Mouse (Mus musculus): ENCODE measurements at regions not wholly inside any gene's neighbourhood (a gene's known extent, or its start where the extent isn't known, plus 50 kb on each side); places are given as distances from the start of the nearest gene placed in this dataset.

GRCm38 (mm10) chr15:62056889-62057288 is 1134.1 kb upstream of the A1bg start:
- Histone ChIP-seq H3K9ac (ENCODE audit: low read depth, low read length) (no peak overlapping the region), H3K27me3 (ENCODE audit: control insufficient read depth, insufficient read depth, low read depth, low read length) (no peaks in the 10 kb centered on the region), H3K36me3 (ENCODE audit: control insufficient read depth, insufficient read depth) (no peaks in the 10 kb centered on the region), H3K4me2 (ENCODE audit: low read depth, low read length) (no peak overlapping the region), H3K4me3 (ENCODE audit: low read depth, low read length) (no peak overlapping the region), H3K27ac (ENCODE audit: low read length) (no peak overlapping the region), H3K9me3 (replicated peaks; ENCODE audit: control insufficient read depth, low read length) (no peaks in the 10 kb centered on the region), H3K4me1 (ENCODE audit: control insufficient read depth, low read depth, low read length) (peaks cover 3% of the 10 kb centered on the region)
- 84% methylated on average over 11 of the region's 11 CpGs for WGBS (ENCODE audit: insufficient replicate concordance)
- ATAC-seq (ENCODE audit: low read depth) = no peak

GRCm38 (mm10) chr15:62056401-62056800 is 1133.6 kb upstream of the A1bg start:
- no peak overlapping the region for H3K4me2 ChIP-seq (ENCODE audit: low read depth, low read length)
- 49% methylated on average over 3 of the region's 3 CpGs for WGBS (ENCODE audit: insufficient replicate concordance)
- H3K36me3 ChIP-seq (ENCODE audit: control insufficient read depth, insufficient read depth) = no peaks in the 10 kb centered on the region
- H3K27ac ChIP-seq (ENCODE audit: low read length) = peak overlapping the region; percentile 32; the same call in 1 of the 2 replicates
- peaks cover 3% of the 10 kb centered on the region for H3K4me1 ChIP-seq (ENCODE audit: control insufficient read depth, low read depth, low read length)
- no peak overlapping the region for H3K4me3 ChIP-seq (ENCODE audit: low read depth, low read length)
- no peaks in the 10 kb centered on the region for H3K27me3 ChIP-seq (ENCODE audit: control insufficient read depth, insufficient read depth, low read depth, low read length)
- peak; percentile 59; the same call in 1 of the 2 replicates for ATAC-seq (ENCODE audit: low read depth)
- no peak overlapping the region for H3K9ac ChIP-seq (ENCODE audit: low read depth, low read length)
- no peaks in the 10 kb centered on the region for H3K9me3 ChIP-seq (replicated peaks; ENCODE audit: control insufficient read depth, low read length)

GRCm38 (mm10) chr15:62055011-62055410 is 1132.2 kb upstream of the A1bg start:
- H3K4me2 ChIP-seq (ENCODE audit: low read depth, low read length) = no peak overlapping the region
- ATAC-seq (ENCODE audit: low read depth) = no peak
- WGBS (ENCODE audit: insufficient replicate concordance) = 69% methylated on average over 2 of the region's 2 CpGs
- H3K27ac ChIP-seq (ENCODE audit: low read length) = no peak overlapping the region
- peaks cover 3% of the 10 kb centered on the region for H3K36me3 ChIP-seq (ENCODE audit: control insufficient read depth, insufficient read depth)
- H3K27me3 ChIP-seq (ENCODE audit: control insufficient read depth, insufficient read depth, low read depth, low read length) = no peaks in the 10 kb centered on the region
- H3K9me3 ChIP-seq (replicated peaks; ENCODE audit: control insufficient read depth, low read length) = no peaks in the 10 kb centered on the region
- H3K9ac ChIP-seq (ENCODE audit: low read depth, low read length) = no peak overlapping the region
- H3K4me3 ChIP-seq (ENCODE audit: low read depth, low read length) = no peak overlapping the region
- H3K4me1 ChIP-seq (ENCODE audit: control insufficient read depth, low read depth, low read length) = peaks cover 3% of the 10 kb centered on the region

GRCm38 (mm10) chr15:62053420-62054239 is 1130.8 kb upstream of the A1bg start:
- H3K4me1 ChIP-seq (ENCODE audit: control insufficient read depth, low read depth, low read length) = peaks cover 3% of the 10 kb centered on the region
- H3K4me2 ChIP-seq (ENCODE audit: low read depth, low read length) = no peak overlapping the region
- H3K27me3 ChIP-seq (ENCODE audit: control insufficient read depth, insufficient read depth, low read depth, low read length) = no peaks in the 10 kb centered on the region
- 0 out of 2 replicates have a peak overlapping the region, but pooled peaks have one; percentile 0 for H3K27ac ChIP-seq (ENCODE audit: low read length)
- 0 out of 2 replicates have a peak, but pooled peaks have one; percentile 25 for ATAC-seq (ENCODE audit: low read depth)
- no peaks in the 10 kb centered on the region for H3K9me3 ChIP-seq (replicated peaks; ENCODE audit: control insufficient read depth, low read length)
- WGBS (ENCODE audit: insufficient replicate concordance) = 79% methylated on average over 8 of the region's 8 CpGs
- peaks cover 3% of the 10 kb centered on the region for H3K36me3 ChIP-seq (ENCODE audit: control insufficient read depth, insufficient read depth)
- H3K9ac ChIP-seq (ENCODE audit: low read depth, low read length) = no peak overlapping the region
- no peak overlapping the region for H3K4me3 ChIP-seq (ENCODE audit: low read depth, low read length)

GRCm38 (mm10) chr15:62049416-62049815 is 1126.6 kb upstream of the A1bg start:
- no peak overlapping the region for H3K4me3 ChIP-seq (ENCODE audit: low read depth, low read length)
- peaks cover 7% of the 10 kb centered on the region for H3K4me1 ChIP-seq (ENCODE audit: control insufficient read depth, low read depth, low read length)
- H3K9me3 ChIP-seq (replicated peaks; ENCODE audit: control insufficient read depth, low read length) = no peaks in the 10 kb centered on the region
- no peak overlapping the region for H3K27ac ChIP-seq (ENCODE audit: low read length)
- H3K9ac ChIP-seq (ENCODE audit: low read depth, low read length) = no peak overlapping the region
- H3K36me3 ChIP-seq (ENCODE audit: control insufficient read depth, insufficient read depth) = peaks cover 3% of the 10 kb centered on the region
- H3K27me3 ChIP-seq (ENCODE audit: control insufficient read depth, insufficient read depth, low read depth, low read length) = no peaks in the 10 kb centered on the region
- 64% methylated on average over 9 of the region's 9 CpGs for WGBS (ENCODE audit: insufficient replicate concordance)
- no peak for ATAC-seq (ENCODE audit: low read depth)
- no peak overlapping the region for H3K4me2 ChIP-seq (ENCODE audit: low read depth, low read length)

GRCm38 (mm10) chr15:62048981-62049380 is 1126.2 kb upstream of the A1bg start:
- Histone ChIP-seq H3K9ac (ENCODE audit: low read depth, low read length) (no peak overlapping the region), H3K27me3 (ENCODE audit: control insufficient read depth, insufficient read depth, low read depth, low read length) (no peaks in the 10 kb centered on the region), H3K27ac (ENCODE audit: low read length) (no peak overlapping the region), H3K4me1 (ENCODE audit: control insufficient read depth, low read depth, low read length) (peaks cover 9% of the 10 kb centered on the region), H3K4me3 (ENCODE audit: low read depth, low read length) (no peak overlapping the region), H3K9me3 (replicated peaks; ENCODE audit: control insufficient read depth, low read length) (no peaks in the 10 kb centered on the region), H3K36me3 (ENCODE audit: control insufficient read depth, insufficient read depth) (peaks cover 3% of the 10 kb centered on the region), H3K4me2 (ENCODE audit: low read depth, low read length) (no peak overlapping the region)
- no peak for ATAC-seq (ENCODE audit: low read depth)
- 81% methylated on average over 4 of the region's 4 CpGs for WGBS (ENCODE audit: insufficient replicate concordance)

- Histone ChIP-seq H3K9ac (ENCODE audit: low read depth, low read length) (no peak overlapping the region), H3K9me3 (replicated peaks; ENCODE audit: control insufficient read depth, low read length) (no peaks in the 10 kb centered on the region), H3K27me3 (ENCODE audit: control insufficient read depth, insufficient read depth, low read depth, low read length) (no peaks in the 10 kb centered on the region), H3K4me3 (ENCODE audit: low read depth, low read length) (no peak overlapping the region), H3K4me2 (ENCODE audit: low read depth, low read length) (no peak overlapping the region), H3K36me3 (ENCODE audit: control insufficient read depth, insufficient read depth) (peaks cover 3% of the 10 kb centered on the region), H3K4me1 (ENCODE audit: control insufficient read depth, low read depth, low read length) (peaks cover 24% of the 10 kb centered on the region), H3K27ac (ENCODE audit: low read length) (no peak overlapping the region)
- no peak for ATAC-seq (ENCODE audit: low read depth)
- whole genome bisulfite sequencing (ENCODE audit: insufficient replicate concordance) = 59% methylated on average over 3 of the region's 3 CpGs
Observed at GRCm38 (mm10) chr15:62046276-62046675, 1123.5 kb upstream of the A1bg start.

GRCm38 (mm10) chr15:62044654-62045335 is 1122.0 kb upstream of the A1bg start:
- H3K4me1 ChIP-seq (ENCODE audit: control insufficient read depth, low read depth, low read length) = peaks cover 24% of the 10 kb centered on the region
- H3K4me3 ChIP-seq (ENCODE audit: low read depth, low read length) = no peak overlapping the region
- no peak overlapping the region for H3K27ac ChIP-seq (ENCODE audit: low read length)
- no peaks in the 10 kb centered on the region for H3K36me3 ChIP-seq (ENCODE audit: control insufficient read depth, insufficient read depth)
- no peak overlapping the region for H3K9ac ChIP-seq (ENCODE audit: low read depth, low read length)
- no peaks in the 10 kb centered on the region for H3K27me3 ChIP-seq (ENCODE audit: control insufficient read depth, insufficient read depth, low read depth, low read length)
- H3K4me2 ChIP-seq (ENCODE audit: low read depth, low read length) = no peak overlapping the region
- no peak for ATAC-seq (ENCODE audit: low read depth)
- no peaks in the 10 kb centered on the region for H3K9me3 ChIP-seq (replicated peaks; ENCODE audit: control insufficient read depth, low read length)
- WGBS (ENCODE audit: insufficient replicate concordance) = 76% methylated on average over 7 of the region's 7 CpGs
